ENCODE assay signal across 8 mouse cellular contexts in the genomic region with DNA sequence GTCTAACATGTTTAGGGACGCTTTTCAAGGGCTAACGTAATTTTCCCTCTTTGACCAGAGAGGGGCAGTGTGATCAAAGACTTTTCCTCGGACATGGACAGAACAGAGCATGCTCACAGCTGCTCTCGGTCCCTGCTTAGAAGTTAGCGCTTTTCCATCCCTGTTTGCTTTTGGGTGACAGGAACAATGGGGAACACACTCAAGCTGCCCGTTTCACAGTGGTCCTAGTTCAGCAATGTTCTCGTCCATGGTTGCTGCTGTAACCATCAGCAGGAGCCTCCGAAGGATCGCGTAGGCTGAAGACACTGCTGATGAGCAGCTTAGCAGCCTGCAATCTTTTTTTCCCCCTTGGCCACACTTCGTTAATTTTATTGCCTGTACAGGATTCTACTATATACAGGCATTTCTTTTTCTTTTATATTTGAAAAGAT.
DNase-seq lines count a peak whose midpoint lies in the region; ATAC-seq lines count a peak whose summit lies in the region.

No protein-coding gene starts in this region.

- intact Hi-C loops in left cerebral cortex, postnatal 25 days (cut with DNase I) = loop anchor here (1.0 to 5.0 kb wide), 3 partner anchors 414 to 610 kb away; no protein-coding TSS in a partner anchor

- peaks cover 4% of the 10 kb centered on the region; the same call in 1 of the 2 replicates for H3K4me1 ChIP-seq in midbrain, embryonic 10.5 days

- 9% methylated on average over 11 of the region's 11 CpGs for WGBS in midbrain, embryonic 10.5 days

- no peaks in the 10 kb centered on the region for H3K36me3 ChIP-seq in midbrain, embryonic 10.5 days

- H3K4me3 ChIP-seq in midbrain, embryonic 10.5 days = peak overlapping the region; percentile 55

- peak; percentile 42; the same call in 1 of the 2 replicates for ATAC-seq in granulocyte monocyte progenitor cell, adult 5-6 weeks (replicated peaks; ENCODE audit: poor library complexity, severe bottlenecking)

- DNase-seq in adipocyte (ENCODE audit: low spot score) = peak; percentile 44
- peak; percentile 87 for DNase-seq in embryo, embryonic 11 days
- DNase-seq in kidney, adult 11 months = peak; percentile 22
- DNase-seq in left cerebral cortex, postnatal 25 days (ENCODE audit: low spot score in 2 of 2) = peak; percentile 71 to 85
- peak; percentile 71 for DNase-seq in midbrain, embryonic 10.5 days (ENCODE audit: low spot score)
- DNase-seq in skeletal muscle tissue, adult 2 months (ENCODE audit: low read depth, low spot score) = peak; percentile 32
- DNase-seq in thymus, adult 18-20 months = no peak

- no peaks in the 10 kb centered on the region for H3K9me3 ChIP-seq in midbrain, embryonic 10.5 days (replicated peaks)

- peaks cover 5% of the 10 kb centered on the region; the same call in 1 of the 2 replicates for H3K27me3 ChIP-seq in midbrain, embryonic 10.5 days (ENCODE audit: low read depth, poor library complexity, severe bottlenecking)

- peak overlapping the region; percentile 85 for H3K27ac ChIP-seq in midbrain, embryonic 10.5 days (replicated peaks)

Comparison
In these comparisons a context has a peak if more than half of its experiments do, and no peak if none do; other contexts are left out.
1. DNase-seq: peak in adipocyte (single experiment), embryo, embryonic 11 days (single experiment), kidney, adult 11 months (single experiment), left cerebral cortex, postnatal 25 days (2 of 2), midbrain, embryonic 10.5 days (single experiment) and skeletal muscle tissue, adult 2 months (single experiment); none in thymus, adult 18-20 months (0 of 2).